Mouse (Mus musculus) R1 (cell line): ENCODE data around the gene Cldn5.

Experiments used
- DNase-seq: peaks from one replicate; pipeline ENCODE4 v3.0.0-alpha.2; 2018; ENCODE audit warnings: low read depth, low spot score

Gene Cldn5

GRCm38 (mm10) chr16:18785485-18785884 is 8.8 kb downstream of the Cldn5 start:
- DNase-seq = peak; percentile 47

GRCm38 (mm10) chr16:18786652-18787051 is 10.0 kb downstream of the Cldn5 start:
- DNase-seq = no peak

- no peak for DNase-seq
Observed at GRCm38 (mm10) chr16:18788627-18789406, 12.2 kb downstream of the Cldn5 start.

GRCm38 (mm10) chr16:18795223-18795899 is 18.7 kb downstream of the Cldn5 start:
- no peak for DNase-seq

- no peak for DNase-seq
Observed at GRCm38 (mm10) chr16:18796645-18797044, 20.0 kb downstream of the Cldn5 start.

GRCm38 (mm10) chr16:18798151-18798550 is 21.5 kb downstream of the Cldn5 start:
- DNase-seq = no peak

GRCm38 (mm10) chr16:18798841-18799240 is 22.2 kb downstream of the Cldn5 start:
- DNase-seq = peak; percentile 38

- DNase-seq = no peak
Observed at GRCm38 (mm10) chr16:18805746-18806145, 29.1 kb downstream of the Cldn5 start.

GRCm38 (mm10) chr16:18809001-18809400 is 32.4 kb downstream of the Cldn5 start:
- DNase-seq = no peak

GRCm38 (mm10) chr16:18811032-18811431 is 34.4 kb downstream of the Cldn5 start:
- DNase-seq = peak; percentile 65

- peak; percentile 99 for DNase-seq
Observed at GRCm38 (mm10) chr16:18811468-18812384, 35.1 kb downstream of the Cldn5 start, which contains the start of the genes Ufd1 and Cdc45. Gene Ufd1 (plus strand): TSS chr16:18811779. Gene Cdc45 (minus strand): TSS chr16:18811987.

- DNase-seq = no peak
Observed at GRCm38 (mm10) chr16:18812385-18812910, 35.8 kb downstream of the Cldn5 start.

- DNase-seq = no peak
Observed at GRCm38 (mm10) chr16:18822356-18822755, 45.7 kb downstream of the Cldn5 start.

- no peak for DNase-seq
Observed at GRCm38 (mm10) chr16:18822925-18823324, 46.3 kb downstream of the Cldn5 start.
